Mouse (Mus musculus) heart, embryonic 15.5 days (tissue): Measurements from ENCODE around the gene Trmt2a. TPM values are rescaled to one million over a fixed set of nuclear protein-coding genes. Genes with fewer than 3 reads are reported as not detected.

Experiments
- microRNA counts: library from miRNA; unstranded; fragments of <30 nt; microRNA quantifications from one replicate; lab custom pipeline; 2016
- microRNA-seq: library from miRNA; unstranded; fragments of <30 nt; microRNA quantifications from one replicate; pipeline ENCODE4, GENCODE M21; 2016
- polyA plus RNA-seq: library from polyadenylated mRNA; unstranded; fragments of >200 nt; fragmentation: Nextera tagmentation; extraction: Ambion mirVana; gene quantifications from 2 replicates; pipeline ENCODE4 v1.2.1, GENCODE M21; 2015

Trmt2a gene
- polyA plus RNA-seq, 1 experiment from 2014 or later, result 44.1 TPM

MicroRNAs within 50 kb of the gene (microRNA counts, 519-probe panel; counts per million panel counts)
- microRNA mmu-miR-1306 (lab: Ali Mortazavi, UCI), result 2,388 counts per million, percentile 46 among the panel's probes with 10 or more counts

Small RNA genes lying within 50 kb of the gene (microRNA-seq; reads per million reads assigned to microRNA genes)
- gene Gm24572 (not detected), gene Mir1306 (205 reads per million, percentile 60 among the genes with 10 or more reads in this experiment)

Other genes starting within 250 kb of the Trmt2a start
- 55.8 and 60.4 TPM in 2 replicates for gene Dgcr6, start 195.8 kb upstream of the Trmt2a start, polyA plus RNA-seq
- 5.8 and 7.4 TPM in 2 replicates for gene Prodh, start 158.5 kb upstream of the Trmt2a start, polyA plus RNA-seq
- gene Rtn4r, start 121.0 kb upstream of the Trmt2a start, polyA plus RNA-seq, result 0.60 and 1.2 TPM in 2 replicates
- gene Ccdc188, start 30.8 kb upstream of the Trmt2a start, polyA plus RNA-seq, result 0.14 TPM in 1 of 2 replicates, not detected in the other
- gene Zdhhc8, start 13.5 kb upstream of the Trmt2a start, polyA plus RNA-seq, result 18.8 and 29.3 TPM in 2 replicates
- 301 and 339 TPM in 2 replicates for gene Ranbp1, start 53 bp downstream of the Trmt2a start, polyA plus RNA-seq
- gene Gm49776, start 9.6 kb downstream of the Trmt2a start, polyA plus RNA-seq, result 1.2 and 2.4 TPM in 2 replicates
- gene Dgcr8, start 40.6 kb downstream of the Trmt2a start, polyA plus RNA-seq, result 15.8 and 19.6 TPM in 2 replicates
- gene Tango2, start 99.4 kb downstream of the Trmt2a start, polyA plus RNA-seq, result 61.4 and 61.5 TPM in 2 replicates
- 28.4 and 40.0 TPM in 2 replicates for gene Arvcf, start 99.5 kb downstream of the Trmt2a start, polyA plus RNA-seq
- 35.3 and 37.7 TPM in 2 replicates for gene Txnrd2, start 177.7 kb downstream of the Trmt2a start, polyA plus RNA-seq
- gene Comt, start 178.2 kb downstream of the Trmt2a start, polyA plus RNA-seq, result 113 and 129 TPM in 2 replicates